Mouse (Mus musculus) kidney, postnatal 4 days (tissue): ENCODE results near the gene Tmem38a.
A peak's percentile ranks its signal among the peaks of the same experiment; 100 is the strongest.

ENCODE experiments used
- DNase-seq, 2 experiments: peaks; one replicate each; pipeline ENCODE4 v3.0.0; 2021; ENCODE audit warnings: mixed read lengths in 2 of 2

The Tmem38a gene

GRCm38 (mm10) chr8:72571611-72572473, at the start of gene Tmem38a:
Gene Tmem38a (plus strand): TSS chr8:72572055.
- peak; percentile 84 to 88 for DNase-seq

- DNase-seq = no peak
These were observed 39.8 kb upstream of the Tmem38a start for GRCm38 (mm10) chr8:72532103-72532502.

DNA sequence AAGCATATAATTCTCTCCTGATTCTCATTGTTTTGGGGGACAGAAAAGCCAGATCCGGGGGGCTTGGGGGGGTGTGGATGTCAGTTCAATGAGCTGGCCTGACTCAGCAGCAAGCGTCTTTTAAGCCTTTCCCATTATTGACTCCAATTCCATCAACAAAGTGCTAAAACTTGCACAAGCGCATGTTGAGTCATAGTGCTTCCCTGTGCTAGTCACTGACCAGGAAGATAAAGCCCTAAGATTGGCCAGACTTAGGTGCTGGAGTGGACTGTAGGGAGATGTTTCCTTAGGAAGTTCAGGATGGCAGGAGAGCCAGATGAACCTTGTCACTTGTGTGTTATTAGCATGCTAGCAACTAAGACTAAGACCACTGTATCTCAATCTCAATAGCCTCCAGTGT, 37.0 kb upstream of the Tmem38a start:
- DNase-seq = no peak

GRCm38 (mm10) chr8:72539234-72539633, 32.6 kb upstream of the Tmem38a start:
- peak in 1 of 2 experiments; percentile 13 for DNase-seq

DNA sequence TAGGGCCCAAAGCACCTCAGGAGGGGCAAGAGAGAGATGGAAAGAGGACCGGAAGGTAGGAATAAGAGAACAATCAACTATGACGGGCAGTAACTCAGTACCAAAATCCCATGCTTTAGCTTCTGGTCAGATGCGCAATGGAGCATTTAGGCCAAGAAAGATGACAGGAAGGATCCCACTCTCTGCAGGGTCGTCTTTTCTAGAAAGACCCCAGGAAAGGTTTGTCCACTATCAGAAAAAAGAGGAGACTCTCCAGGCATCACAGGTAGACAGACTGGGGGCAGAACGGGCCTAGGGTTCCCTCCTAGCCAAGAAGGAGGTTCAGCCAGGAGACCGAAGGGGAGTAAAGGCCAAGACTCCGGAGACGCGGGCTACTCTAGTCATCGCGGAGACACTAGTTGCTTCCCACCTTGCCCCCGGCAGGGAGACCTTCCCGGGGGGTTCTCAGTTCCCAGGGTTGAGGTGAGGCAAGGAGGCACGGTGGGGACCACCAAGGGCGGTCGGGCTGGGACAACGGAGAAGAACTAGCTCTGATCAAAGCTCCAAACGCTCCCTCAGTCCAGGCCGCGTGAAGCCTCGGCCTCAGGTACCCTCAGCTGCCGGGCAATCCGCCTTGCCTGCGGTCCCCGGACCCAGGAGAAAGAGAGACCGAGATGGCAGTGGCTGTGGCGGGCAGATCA, 24.6 kb upstream of the Tmem38a start:
- peak in 1 of 2 experiments; percentile 39 for DNase-seq

GRCm38 (mm10) chr8:72547802-72548643, 23.8 kb upstream of the Tmem38a start, which contains the start of gene Med26:
Gene Med26 (minus strand): TSS chr8:72548270.
- DNase-seq = peak; percentile 97 to 99

DNA sequence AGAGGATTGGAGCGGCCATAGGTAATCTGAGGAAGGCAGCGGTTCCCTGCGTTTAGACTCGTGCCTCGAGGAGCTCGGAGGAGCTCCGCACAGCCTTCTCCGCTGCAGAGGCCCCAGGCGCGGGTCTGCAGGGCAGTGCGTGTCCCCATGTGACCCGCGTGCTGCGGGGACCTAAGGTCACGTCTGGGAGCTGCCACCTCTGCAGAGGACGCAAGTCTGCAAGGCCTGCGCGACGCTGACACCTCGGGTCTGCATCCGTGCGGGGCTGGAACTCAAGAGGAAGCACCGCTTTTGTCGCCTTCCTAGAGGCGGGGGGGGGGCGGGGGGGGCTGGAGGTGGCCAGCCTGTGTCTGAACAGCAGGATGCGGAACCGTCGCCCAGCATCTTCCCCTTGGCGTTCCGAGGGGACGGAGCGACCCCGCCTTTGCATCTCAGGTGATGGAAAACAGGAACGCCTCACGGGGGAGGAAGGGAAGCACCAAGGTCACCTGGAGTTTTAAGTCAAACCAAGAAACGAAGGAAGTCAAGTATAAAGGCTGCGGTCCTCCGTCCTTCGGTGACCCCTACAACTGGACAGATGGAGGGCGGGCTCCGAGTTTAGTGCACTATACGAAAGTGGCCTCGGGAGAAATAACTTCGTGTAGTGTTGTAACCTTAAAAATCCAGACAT, 23.1 kb upstream of the Tmem38a start:
- DNase-seq = no peak

DNA sequence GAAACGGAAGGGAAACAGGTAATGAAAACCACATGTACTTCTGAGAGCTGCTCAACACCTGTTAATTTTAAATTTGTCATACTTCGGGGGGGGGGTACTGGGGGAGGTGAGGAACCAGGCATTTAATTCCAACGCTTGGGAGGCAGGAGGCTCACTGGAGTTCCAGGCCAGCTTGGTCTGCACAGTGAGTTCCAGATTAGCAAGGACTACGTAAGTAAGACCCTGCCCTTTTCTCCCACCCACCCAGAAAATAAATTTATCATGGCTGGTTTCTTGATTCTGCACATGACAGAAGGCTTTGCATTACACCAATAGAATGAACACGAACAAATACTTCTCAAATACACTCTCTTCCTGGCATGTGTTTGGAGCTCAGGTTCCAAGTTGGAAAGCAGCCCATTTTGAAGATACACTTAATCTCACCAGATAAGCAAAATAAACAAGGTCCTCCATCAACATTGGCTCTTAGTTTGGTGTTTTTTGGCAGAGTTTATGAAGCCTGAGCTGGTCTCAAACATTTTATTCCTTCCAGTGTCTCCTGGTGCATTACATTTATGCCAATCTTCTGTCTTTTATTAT, 22.5 kb upstream of the Tmem38a start:
- DNase-seq = no peak

- DNase-seq = no peak
These were observed 16.1 kb upstream of the Tmem38a start for GRCm38 (mm10) chr8:72555770-72556169.

GRCm38 (mm10) chr8:72561111-72561689, 10.7 kb upstream of the Tmem38a start:
- DNase-seq = no peak

GRCm38 (mm10) chr8:72565970-72566369, 5.9 kb upstream of the Tmem38a start:
- DNase-seq = no peak

DNA sequence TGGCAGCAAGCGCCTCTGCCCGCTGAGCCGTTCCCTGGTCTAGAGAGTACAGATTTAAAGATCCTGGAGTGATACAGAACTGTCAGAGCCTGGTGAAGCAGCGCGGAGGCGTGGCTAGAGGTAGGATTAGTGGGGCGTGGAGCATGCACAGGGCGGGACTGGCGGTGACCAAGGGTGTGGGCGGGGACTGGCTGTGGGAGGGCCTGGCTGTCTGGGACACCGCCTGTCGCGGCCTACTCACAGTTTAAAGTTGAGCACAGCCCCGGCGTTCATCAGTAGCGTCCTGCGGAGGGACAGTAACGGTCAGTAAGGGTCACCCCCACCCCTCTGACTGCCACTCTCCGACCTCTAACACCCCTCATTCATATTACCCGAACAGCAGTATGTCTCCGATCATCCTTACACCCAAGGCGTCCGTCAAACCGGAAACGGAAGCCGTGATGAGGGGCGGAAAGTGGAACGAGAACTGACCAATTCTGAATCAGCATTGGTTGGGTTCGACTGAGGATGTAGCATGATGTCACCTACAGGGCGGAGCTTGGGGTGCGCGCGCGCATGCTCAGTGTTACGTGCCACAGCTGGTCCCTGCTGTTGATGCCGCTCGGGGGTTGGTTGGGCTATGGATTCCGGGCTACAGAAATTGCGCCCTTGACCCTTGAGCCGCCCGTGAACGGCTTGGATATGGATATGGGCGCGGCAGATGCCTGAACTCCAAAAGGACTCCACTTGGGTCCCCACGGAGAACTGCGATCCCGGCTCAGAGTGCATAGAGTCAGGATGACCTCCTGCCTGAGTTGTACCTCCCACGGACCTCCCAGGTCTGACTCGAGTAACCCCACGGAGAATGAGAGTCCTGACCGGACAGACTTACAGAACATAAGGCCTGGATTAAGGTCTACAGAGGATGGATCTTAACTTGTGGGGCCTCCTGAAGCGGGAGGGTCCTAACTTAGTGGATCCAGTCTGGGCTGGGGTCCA, 933 bp upstream of the Tmem38a start, which contains the start of gene Smim7:
Smim7 (minus strand) TSS at position 456 of the 978 bp plus-strand sequence.
- DNase-seq = peak; percentile 98 to 99

- DNase-seq = peak in 1 of 2 experiments; percentile 26
These were observed 652 bp downstream of the Tmem38a start for GRCm38 (mm10) chr8:72572507-72572906.

GRCm38 (mm10) chr8:72573450-72573849, 1.6 kb downstream of the Tmem38a start:
- DNase-seq = no peak

GRCm38 (mm10) chr8:72575915-72576314, 4.1 kb downstream of the Tmem38a start:
- DNase-seq = no peak

- DNase-seq = peak in 1 of 2 experiments; percentile 16
These were observed 5.4 kb downstream of the Tmem38a start for GRCm38 (mm10) chr8:72577266-72577665.

- DNase-seq = no peak
These were observed 6.1 kb downstream of the Tmem38a start for GRCm38 (mm10) chr8:72577941-72578340.

DNA sequence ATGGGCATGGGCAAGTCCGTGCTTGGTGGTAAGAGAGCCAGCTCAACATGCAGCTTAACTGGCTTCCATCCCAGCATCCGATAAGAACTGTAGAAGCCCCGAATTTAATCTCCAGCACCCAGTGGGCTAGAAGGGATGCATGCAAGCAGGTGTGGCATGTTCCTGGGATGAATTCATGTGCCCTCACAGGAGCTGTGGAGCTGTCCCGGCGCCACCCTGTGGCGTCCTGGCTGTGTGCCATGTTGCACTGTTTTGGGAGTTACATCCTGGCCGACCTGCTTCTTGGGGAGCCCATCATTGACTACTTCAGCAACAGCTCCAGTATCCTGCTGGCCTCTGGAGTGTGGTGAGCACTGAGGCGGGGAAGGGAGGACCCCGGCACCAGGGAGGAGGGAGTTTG, 7.5 kb downstream of the Tmem38a start:
- peak in 1 of 2 experiments; percentile 29 for DNase-seq

DNA sequence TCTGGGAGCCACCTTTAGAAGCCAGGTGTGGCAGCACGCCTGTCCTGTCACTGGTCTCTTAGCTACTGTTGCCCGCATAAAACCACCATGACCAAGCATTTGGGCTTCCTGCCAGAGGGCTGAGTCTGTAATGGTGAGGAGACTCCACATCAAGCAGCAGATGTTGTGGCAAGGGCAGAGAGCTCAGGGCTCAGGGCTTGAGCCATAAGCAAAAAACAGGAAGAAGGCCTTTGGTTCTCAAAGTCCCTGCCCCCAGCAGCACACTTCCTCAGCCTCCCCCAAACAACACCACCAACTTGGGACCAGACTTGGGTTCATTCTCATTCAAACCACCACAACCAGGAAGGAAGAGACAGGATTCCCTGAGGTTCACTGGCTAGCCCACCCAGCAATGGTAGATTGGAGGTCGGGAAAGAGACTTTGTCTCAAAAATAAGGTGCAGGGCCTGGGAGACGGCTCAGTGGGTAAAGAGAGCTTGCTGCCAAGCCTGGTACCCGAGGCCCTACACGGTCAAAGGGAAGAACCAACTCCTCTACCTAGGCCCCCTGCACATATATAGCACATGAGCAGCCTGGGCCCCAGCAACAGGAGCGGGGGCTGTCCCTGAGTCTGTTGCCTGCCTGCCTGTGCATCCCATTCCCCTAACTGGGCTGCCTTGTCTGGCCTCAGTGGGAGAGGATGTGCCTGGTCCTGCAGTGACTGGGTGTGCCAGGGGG, 11.4 kb downstream of the Tmem38a start:
- DNase-seq = peak in 1 of 2 experiments; percentile 27
